Mouse (Mus musculus): ENCODE results near the gene Slk. TPM values are rescaled to one million over a fixed set of nuclear protein-coding genes. Genes with fewer than 3 reads are reported as not detected.

The Slk gene
- polyA plus RNA-seq, 1 experiment from 2014 or later = 14.3 TPM

DNA sequence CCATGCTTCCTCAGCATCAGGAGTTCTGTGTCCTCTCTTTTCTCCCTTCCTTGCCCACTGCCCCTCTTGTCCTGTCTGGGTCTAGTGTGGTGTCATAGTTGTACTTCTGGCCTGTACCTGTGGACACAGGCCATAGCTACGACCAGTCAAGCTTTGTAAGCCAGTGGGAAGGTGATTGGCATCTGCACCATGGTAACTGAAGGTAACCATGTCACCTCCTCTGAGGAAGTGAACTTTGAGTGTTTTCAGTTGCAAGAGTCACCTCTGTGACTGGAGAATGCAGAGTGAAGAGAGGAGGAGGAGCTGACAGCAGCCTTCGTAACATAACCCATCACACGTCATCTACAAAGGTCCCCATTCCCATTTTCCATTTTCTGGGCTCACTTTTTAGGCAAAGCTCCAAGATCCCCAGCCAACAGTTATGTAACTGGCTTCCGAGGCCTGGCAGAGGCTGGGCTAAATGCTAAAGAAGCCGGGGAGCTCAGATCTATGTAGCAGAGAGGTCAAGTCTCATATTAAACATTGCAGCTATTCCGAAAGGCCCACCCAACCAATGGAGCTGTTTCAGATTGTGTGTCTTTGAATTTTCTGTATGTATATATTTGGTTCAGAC, 67.1 kb downstream of the Slk start:
- Histone ChIP-seq H3K27ac (replicated peaks; ENCODE audit: low read depth, low read length) (no peak overlapping the region), H3K4me2 (ENCODE audit: low read depth, low read length) (no peak overlapping the region), H3K9me3 (replicated peaks; ENCODE audit: control insufficient read depth, low read length) (no peaks in the 10 kb centered on the region), H3K4me3 (ENCODE audit: low read depth, low read length) (no peak overlapping the region), H3K36me3 (replicated peaks; ENCODE audit: control insufficient read depth, insufficient read depth, low read depth, low read length) (no peaks in the 10 kb centered on the region), H3K27me3 (ENCODE audit: control insufficient read depth, insufficient read depth, low read length) (no peaks in the 10 kb centered on the region), H3K9ac (replicated peaks; ENCODE audit: low read length) (no peak overlapping the region), H3K4me1 (ENCODE audit: control insufficient read depth, insufficient read depth, low read length) (no peaks in the 10 kb centered on the region)
- DNase-seq (ENCODE audit: low spot score) = no peak
- 91% methylated on average over 6 of the region's 6 CpGs for WGBS
- no peak for ATAC-seq (replicated peaks; ENCODE audit: insufficient number of reproducible peaks, low FRiP score, low TSS enrichment, low read depth)

DNA sequence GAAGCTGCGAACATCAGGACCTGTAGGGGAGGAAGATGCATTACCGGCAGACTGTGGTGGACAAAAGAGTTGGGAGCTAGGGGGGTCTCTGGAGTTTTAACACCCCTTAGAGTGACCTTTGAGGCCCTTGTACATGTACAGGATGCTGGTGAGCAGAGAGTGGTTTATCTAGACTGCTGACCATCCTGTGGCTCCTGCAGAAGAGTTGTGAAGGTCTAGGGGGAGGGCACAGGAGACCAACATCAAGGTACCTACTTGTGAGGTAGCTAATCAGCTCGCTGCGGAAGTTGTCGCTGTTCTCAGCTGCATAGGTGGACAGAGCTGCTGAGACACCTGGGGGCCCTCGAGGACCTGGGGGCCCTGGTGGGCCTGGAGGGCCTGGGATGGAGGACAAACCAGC, 69.6 kb downstream of the Slk start:
- no peaks in the 10 kb centered on the region for H3K4me1 ChIP-seq (ENCODE audit: control insufficient read depth, insufficient read depth, low read length)
- H3K4me2 ChIP-seq (ENCODE audit: low read depth, low read length) = no peak overlapping the region
- no peak overlapping the region for H3K27ac ChIP-seq (replicated peaks; ENCODE audit: low read depth, low read length)
- H3K4me3 ChIP-seq (ENCODE audit: low read depth, low read length) = no peak overlapping the region
- DNase-seq (ENCODE audit: low spot score) (no peak), ATAC-seq (replicated peaks; ENCODE audit: insufficient number of reproducible peaks, low FRiP score, low TSS enrichment, low read depth) (no peak)
- H3K9me3 ChIP-seq (replicated peaks; ENCODE audit: control insufficient read depth, low read length) = no peaks in the 10 kb centered on the region
- H3K27me3 ChIP-seq (ENCODE audit: control insufficient read depth, insufficient read depth, low read length) = no peaks in the 10 kb centered on the region
- 94% methylated on average over 6 of the region's 6 CpGs for WGBS
- H3K36me3 ChIP-seq (replicated peaks; ENCODE audit: control insufficient read depth, insufficient read depth, low read depth, low read length) = no peaks in the 10 kb centered on the region
- H3K9ac ChIP-seq (replicated peaks; ENCODE audit: low read length) = no peak overlapping the region

DNA sequence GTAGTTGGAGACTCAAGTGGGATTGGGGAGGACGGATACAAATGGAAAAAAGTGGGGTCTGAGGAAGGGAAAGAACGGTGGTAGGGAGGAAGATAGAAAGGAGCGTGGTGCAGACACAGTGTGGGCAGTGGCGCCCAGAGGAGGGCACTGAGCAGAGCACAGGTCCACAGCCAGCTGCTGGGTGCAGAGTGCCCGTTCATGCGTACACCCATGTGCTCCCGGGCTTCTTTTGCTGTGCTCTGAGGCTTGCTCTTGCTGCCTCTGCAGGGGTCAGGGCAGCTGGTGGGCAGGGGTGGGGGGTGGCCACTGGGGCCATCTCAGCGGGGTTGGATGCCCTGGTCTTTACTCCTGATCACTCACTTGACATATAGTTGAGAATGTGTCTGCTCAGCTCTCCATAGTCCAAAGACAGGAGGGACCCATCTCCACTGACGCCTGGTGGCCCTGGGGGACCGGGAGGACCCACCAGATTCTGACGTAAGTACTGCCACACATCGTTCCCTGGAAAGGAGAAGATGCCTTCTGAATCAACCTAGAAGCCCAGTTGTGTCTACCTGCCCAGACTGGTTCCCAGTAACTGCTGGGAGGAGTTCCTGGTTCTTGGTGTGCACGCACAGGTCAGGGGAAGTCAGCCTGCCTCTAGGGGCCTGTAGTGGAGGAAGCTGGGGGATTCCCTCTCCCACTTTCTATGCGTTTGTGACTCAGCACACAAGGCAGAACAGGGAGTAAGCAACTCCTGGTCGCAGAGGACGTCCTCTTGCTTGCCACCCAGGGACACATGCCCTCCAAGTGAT, 71.1 kb downstream of the Slk start:
- Histone ChIP-seq H3K4me3 (ENCODE audit: low read depth, low read length) (no peak overlapping the region), H3K36me3 (replicated peaks; ENCODE audit: control insufficient read depth, insufficient read depth, low read depth, low read length) (no peaks in the 10 kb centered on the region), H3K4me2 (ENCODE audit: low read depth, low read length) (no peak overlapping the region), H3K9ac (replicated peaks; ENCODE audit: low read length) (no peak overlapping the region), H3K9me3 (replicated peaks; ENCODE audit: control insufficient read depth, low read length) (no peaks in the 10 kb centered on the region), H3K4me1 (ENCODE audit: control insufficient read depth, insufficient read depth, low read length) (no peaks in the 10 kb centered on the region), H3K27me3 (ENCODE audit: control insufficient read depth, insufficient read depth, low read length) (no peaks in the 10 kb centered on the region), H3K27ac (replicated peaks; ENCODE audit: low read depth, low read length) (no peak overlapping the region)
- ATAC-seq (replicated peaks; ENCODE audit: insufficient number of reproducible peaks, low FRiP score, low TSS enrichment, low read depth) (no peak), DNase-seq (ENCODE audit: low spot score) (no peak)
- WGBS = 92% methylated on average over 16 of the region's 16 CpGs

DNA sequence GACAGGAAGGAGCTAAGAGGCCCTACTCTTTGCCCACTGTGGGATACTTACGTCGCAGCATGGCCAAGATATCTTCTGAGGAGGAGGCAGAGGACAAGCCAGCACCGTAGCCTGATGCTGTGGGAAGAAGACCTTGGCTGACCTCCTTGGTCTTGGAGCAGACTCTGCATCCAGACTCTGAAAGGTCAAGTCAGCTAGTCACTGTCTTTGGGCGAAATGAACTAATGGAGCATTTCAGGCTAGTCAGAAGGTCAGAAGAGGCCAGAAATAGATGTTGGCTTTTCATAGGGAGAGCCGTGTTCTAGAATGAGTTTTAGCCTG, 71.6 kb downstream of the Slk start:
- WGBS = 82% methylated on average over 5 of the region's 5 CpGs
- Histone ChIP-seq H3K4me3 (ENCODE audit: low read depth, low read length) (no peak overlapping the region), H3K9me3 (replicated peaks; ENCODE audit: control insufficient read depth, low read length) (no peaks in the 10 kb centered on the region), H3K27ac (replicated peaks; ENCODE audit: low read depth, low read length) (no peak overlapping the region), H3K4me2 (ENCODE audit: low read depth, low read length) (no peak overlapping the region), H3K9ac (replicated peaks; ENCODE audit: low read length) (no peak overlapping the region), H3K27me3 (ENCODE audit: control insufficient read depth, insufficient read depth, low read length) (no peaks in the 10 kb centered on the region), H3K4me1 (ENCODE audit: control insufficient read depth, insufficient read depth, low read length) (no peaks in the 10 kb centered on the region), H3K36me3 (replicated peaks; ENCODE audit: control insufficient read depth, insufficient read depth, low read depth, low read length) (no peaks in the 10 kb centered on the region)
- DNase-seq (ENCODE audit: low spot score) (no peak), ATAC-seq (replicated peaks; ENCODE audit: insufficient number of reproducible peaks, low FRiP score, low TSS enrichment, low read depth) (no peak)

DNA sequence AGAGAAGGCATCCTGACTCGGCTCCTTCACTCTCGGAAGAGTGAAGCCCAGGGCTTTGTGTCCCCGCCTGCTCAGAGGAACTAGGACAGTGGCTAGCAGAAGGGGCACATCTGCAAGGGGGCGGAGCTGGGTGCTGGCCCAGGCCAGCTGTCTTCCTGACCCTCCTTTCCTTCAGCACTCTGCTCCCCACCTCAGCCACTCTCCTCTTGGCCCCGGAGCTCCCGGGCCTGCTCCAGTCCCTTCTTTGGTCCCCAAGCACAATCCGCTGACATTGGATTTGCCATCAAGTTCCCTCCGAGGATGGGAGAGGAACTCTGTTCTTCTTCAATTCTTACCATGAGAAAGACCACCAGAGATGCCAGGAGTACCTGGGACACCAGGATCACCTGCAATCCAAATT, 72.8 kb downstream of the Slk start:
- no peak overlapping the region for H3K4me2 ChIP-seq (ENCODE audit: low read depth, low read length)
- no peaks in the 10 kb centered on the region for H3K27me3 ChIP-seq (ENCODE audit: control insufficient read depth, insufficient read depth, low read length)
- WGBS = 74% methylated on average over 8 of the region's 8 CpGs
- no peak overlapping the region for H3K9ac ChIP-seq (replicated peaks; ENCODE audit: low read length)
- H3K4me3 ChIP-seq (ENCODE audit: low read depth, low read length) = no peak overlapping the region
- H3K27ac ChIP-seq (replicated peaks; ENCODE audit: low read depth, low read length) = no peak overlapping the region
- H3K4me1 ChIP-seq (ENCODE audit: control insufficient read depth, insufficient read depth, low read length) = no peaks in the 10 kb centered on the region
- DNase-seq (ENCODE audit: low spot score) = no peak
- H3K9me3 ChIP-seq (replicated peaks; ENCODE audit: control insufficient read depth, low read length) = no peaks in the 10 kb centered on the region
- no peaks in the 10 kb centered on the region for H3K36me3 ChIP-seq (replicated peaks; ENCODE audit: control insufficient read depth, insufficient read depth, low read depth, low read length)
- no peak for ATAC-seq (replicated peaks; ENCODE audit: insufficient number of reproducible peaks, low FRiP score, low TSS enrichment, low read depth)

DNA sequence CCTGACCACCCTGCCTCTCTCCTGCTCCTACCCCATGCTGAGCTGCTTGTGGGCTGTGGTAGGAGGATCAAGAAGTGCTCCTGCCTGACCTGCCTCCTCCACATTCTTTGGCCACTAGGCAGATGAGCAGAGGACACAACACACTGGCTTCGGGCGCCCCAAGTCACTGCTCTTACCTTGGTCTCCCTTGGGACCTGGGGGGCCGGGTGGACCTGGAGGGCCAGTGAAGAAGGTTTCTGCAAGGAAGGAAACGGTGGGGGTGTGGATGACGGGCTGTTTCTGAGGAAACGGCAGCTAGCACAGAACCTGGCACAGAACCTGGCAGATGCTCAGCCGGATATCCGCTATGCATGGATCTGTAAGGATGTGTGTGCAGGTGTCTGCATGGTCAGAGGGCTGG, 73.7 kb downstream of the Slk start:
- ATAC-seq (replicated peaks; ENCODE audit: insufficient number of reproducible peaks, low FRiP score, low TSS enrichment, low read depth) (no peak), DNase-seq (ENCODE audit: low spot score) (no peak)
- H3K9me3 ChIP-seq (replicated peaks; ENCODE audit: control insufficient read depth, low read length) = no peaks in the 10 kb centered on the region
- H3K27ac ChIP-seq (replicated peaks; ENCODE audit: low read depth, low read length) = no peak overlapping the region
- H3K27me3 ChIP-seq (ENCODE audit: control insufficient read depth, insufficient read depth, low read length) = no peaks in the 10 kb centered on the region
- H3K9ac ChIP-seq (replicated peaks; ENCODE audit: low read length) = no peak overlapping the region
- H3K4me3 ChIP-seq (ENCODE audit: low read depth, low read length) = no peak overlapping the region
- H3K4me1 ChIP-seq (ENCODE audit: control insufficient read depth, insufficient read depth, low read length) = no peaks in the 10 kb centered on the region
- H3K4me2 ChIP-seq (ENCODE audit: low read depth, low read length) = no peak overlapping the region
- no peaks in the 10 kb centered on the region for H3K36me3 ChIP-seq (replicated peaks; ENCODE audit: control insufficient read depth, insufficient read depth, low read depth, low read length)
- 85% methylated on average over 8 of the region's 8 CpGs for WGBS

DNA sequence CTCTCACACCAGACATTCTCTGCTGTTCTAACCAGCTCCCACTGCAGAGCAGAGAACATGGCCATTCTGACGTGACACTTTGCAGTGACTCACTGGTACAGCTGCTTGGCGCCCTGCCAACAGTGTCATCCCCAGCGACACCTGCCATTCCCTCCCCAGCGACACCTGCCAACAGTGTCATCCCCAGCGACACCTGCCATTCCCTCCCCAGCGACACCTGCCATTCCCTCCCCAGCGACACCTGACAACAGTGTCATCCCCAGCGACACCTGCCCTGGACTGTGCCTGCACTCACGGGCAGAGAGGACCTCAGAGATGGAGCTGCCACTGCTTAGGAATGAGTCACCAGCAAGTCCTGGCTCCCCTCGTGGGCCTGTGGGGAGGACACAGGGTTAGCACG, 75.4 kb downstream of the Slk start:
- Histone ChIP-seq H3K4me2 (ENCODE audit: low read depth, low read length) (no peak overlapping the region), H3K36me3 (replicated peaks; ENCODE audit: control insufficient read depth, insufficient read depth, low read depth, low read length) (no peaks in the 10 kb centered on the region), H3K27ac (replicated peaks; ENCODE audit: low read depth, low read length) (no peak overlapping the region), H3K9ac (replicated peaks; ENCODE audit: low read length) (no peak overlapping the region), H3K4me1 (ENCODE audit: control insufficient read depth, insufficient read depth, low read length) (no peaks in the 10 kb centered on the region), H3K27me3 (ENCODE audit: control insufficient read depth, insufficient read depth, low read length) (no peaks in the 10 kb centered on the region), H3K9me3 (replicated peaks; ENCODE audit: control insufficient read depth, low read length) (no peaks in the 10 kb centered on the region), H3K4me3 (ENCODE audit: low read depth, low read length) (no peak overlapping the region)
- ATAC-seq (replicated peaks; ENCODE audit: insufficient number of reproducible peaks, low FRiP score, low TSS enrichment, low read depth) (no peak), DNase-seq (ENCODE audit: low spot score) (no peak)
- 83% methylated on average over 11 of the region's 11 CpGs for WGBS

DNA sequence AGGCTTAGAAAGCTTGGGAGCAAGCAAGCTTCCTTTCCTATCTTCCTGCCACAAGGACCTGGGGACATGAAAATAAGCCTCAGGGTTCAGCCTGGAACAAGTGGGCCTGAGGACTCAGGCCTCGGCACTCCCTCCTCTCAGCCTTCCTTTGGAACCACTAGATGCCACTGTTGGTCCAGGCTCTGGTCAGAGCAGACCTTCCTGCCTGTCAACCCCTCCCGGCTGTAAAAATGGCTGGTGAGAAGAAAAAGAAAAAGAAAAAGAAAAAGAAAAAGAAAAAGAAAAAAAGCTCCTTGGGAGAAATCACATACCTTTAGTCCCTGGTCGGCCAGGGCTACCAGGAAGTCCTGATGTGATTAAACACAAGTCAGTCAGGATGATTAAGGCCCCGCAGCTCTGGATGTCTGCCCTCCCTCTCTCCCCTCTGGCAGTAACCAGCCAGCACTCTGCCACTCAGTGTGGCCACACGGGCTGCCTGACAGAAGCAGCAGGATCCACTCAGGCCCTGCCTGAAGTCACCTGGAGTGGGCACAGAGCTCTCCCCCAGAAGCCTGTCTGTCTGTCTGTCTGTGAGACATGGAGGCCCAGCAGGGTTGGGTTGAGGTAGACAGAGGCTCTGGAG, 79.5 kb downstream of the Slk start:
- WGBS = 13% methylated on average over 5 of the region's 5 CpGs
- Histone ChIP-seq H3K9me3 (replicated peaks; ENCODE audit: control insufficient read depth, low read length) (no peaks in the 10 kb centered on the region), H3K27me3 (ENCODE audit: control insufficient read depth, insufficient read depth, low read length) (no peaks in the 10 kb centered on the region), H3K4me2 (ENCODE audit: low read depth, low read length) (no peak overlapping the region), H3K4me3 (ENCODE audit: low read depth, low read length) (no peak overlapping the region), H3K27ac (replicated peaks; ENCODE audit: low read depth, low read length) (no peak overlapping the region), H3K9ac (replicated peaks; ENCODE audit: low read length) (0 out of 2 replicates have a peak overlapping the region, but pooled peaks have one; percentile 7), H3K4me1 (ENCODE audit: control insufficient read depth, insufficient read depth, low read length) (no peaks in the 10 kb centered on the region), H3K36me3 (replicated peaks; ENCODE audit: control insufficient read depth, insufficient read depth, low read depth, low read length) (no peaks in the 10 kb centered on the region)
- ATAC-seq (replicated peaks; ENCODE audit: insufficient number of reproducible peaks, low FRiP score, low TSS enrichment, low read depth) = no peak
- peak; percentile 72 for DNase-seq (ENCODE audit: low spot score)

Measured in embryonic facial prominence, embryonic 11.5 days (tissue).